Comparison of ENCODE assay signal across 8 mouse cellular contexts in the genomic region with DNA sequence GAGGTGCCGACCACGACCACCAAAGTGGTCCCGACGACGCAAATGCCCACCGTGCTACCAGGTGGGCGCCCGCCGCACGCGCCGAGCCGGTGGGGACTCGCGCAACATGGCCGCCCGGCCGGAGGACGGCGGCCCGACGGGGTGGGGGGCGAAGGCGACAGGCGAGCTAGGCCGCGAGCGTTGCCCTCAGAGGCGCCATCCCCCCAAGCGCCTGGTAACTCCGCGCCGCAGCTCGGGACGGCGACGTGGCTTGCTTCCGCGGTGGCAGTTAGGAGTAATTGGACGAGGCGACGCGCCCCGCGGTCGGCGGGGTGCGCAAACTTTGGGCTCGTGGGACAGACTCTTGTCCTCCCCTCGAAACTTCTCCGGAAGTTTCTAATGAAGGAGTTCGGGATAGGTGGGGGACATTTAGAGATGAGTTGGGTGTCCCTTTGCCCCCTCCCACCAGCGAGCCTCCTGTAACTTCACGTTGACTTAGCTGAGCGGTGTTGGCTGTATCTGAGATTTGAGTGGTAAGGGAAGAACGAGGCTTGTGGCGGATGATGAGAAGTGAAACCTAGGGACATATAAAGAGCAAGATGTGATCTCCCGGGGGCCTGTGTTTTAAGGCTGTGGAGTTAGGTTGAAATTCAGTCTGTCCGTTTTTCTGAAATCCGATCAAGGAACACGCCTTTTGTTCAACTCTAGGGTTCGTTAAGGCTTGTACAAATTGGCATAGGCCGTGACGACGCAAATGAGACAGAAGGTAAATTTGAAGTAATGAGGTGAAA. TPM values are rescaled to one million over a fixed set of nuclear protein-coding genes. Genes with fewer than 3 reads are reported as not detected.
DNase-seq lines count a peak whose midpoint lies in the region; ATAC-seq lines count a peak whose summit lies in the region.

No protein-coding gene starts in this region.

- DNase-seq in 3T3-L1 (ENCODE audit: low read depth, low spot score): peak; percentile 62
- DNase-seq in Muller cell, postnatal 12 days (ENCODE audit: inconsistent ontology term): peak; percentile 73
- DNase-seq in embryonic facial prominence, embryonic 10.5 days (ENCODE audit: low spot score): no peak
- peak; percentile 87 for DNase-seq in heart, embryonic 10.5 days (ENCODE audit: low spot score)
- peak; percentile 78 for DNase-seq in naive thymus-derived CD4-positive, alpha-beta T cell, adult 2 months (ENCODE audit: low read depth)
- peak; percentile 73 to 76 for DNase-seq in thymus, postnatal 36 days

- H3K4me3 ChIP-seq in embryonic facial prominence, embryonic 10.5 days: peak overlapping the region; percentile 89
- peak overlapping the region; percentile 92 for H3K4me3 ChIP-seq in heart, embryonic 10.5 days
- peak overlapping the region; percentile 88 for H3K4me3 ChIP-seq in kidney, embryonic 16.5 days (ENCODE audit: low read length)
- H3K4me3 ChIP-seq in liver, embryonic 12.5 days: peak overlapping the region; percentile 96

- H3K27me3 ChIP-seq in embryonic facial prominence, embryonic 10.5 days (replicated peaks; ENCODE audit: low read depth, poor library complexity, severe bottlenecking): no peaks in the 10 kb centered on the region
- H3K27me3 ChIP-seq in heart, embryonic 10.5 days (ENCODE audit: insufficient read depth, poor library complexity, severe bottlenecking): no peaks in the 10 kb centered on the region
- H3K27me3 ChIP-seq in kidney, embryonic 16.5 days (ENCODE audit: insufficient read depth, low read length): no peaks in the 10 kb centered on the region
- H3K27me3 ChIP-seq in liver, embryonic 12.5 days (replicated peaks): no peaks in the 10 kb centered on the region

- H3K4me1 ChIP-seq in embryonic facial prominence, embryonic 10.5 days: peaks cover 31% of the 10 kb centered on the region
- H3K4me1 ChIP-seq in heart, embryonic 10.5 days: peaks cover 8% of the 10 kb centered on the region
- H3K4me1 ChIP-seq in kidney, embryonic 16.5 days (ENCODE audit: insufficient read depth, low read length): peaks cover 25% of the 10 kb centered on the region
- H3K4me1 ChIP-seq in liver, embryonic 12.5 days: peaks cover 41% of the 10 kb centered on the region

- H3K9ac ChIP-seq in kidney, embryonic 16.5 days (replicated peaks; ENCODE audit: low read length): peak overlapping the region; percentile 98
- peak overlapping the region; percentile 94 for H3K9ac ChIP-seq in liver, embryonic 12.5 days

- ATAC-seq in kidney, embryonic 16.5 days (ENCODE audit: low FRiP score, low TSS enrichment): peak; percentile 0; the same call in 1 of the 2 replicates
- peak; percentile 48 for ATAC-seq in liver, embryonic 12.5 days

- peak overlapping the region; percentile 70 for H3K4me2 ChIP-seq in kidney, embryonic 16.5 days (replicated peaks; ENCODE audit: low read depth, low read length)
- peak overlapping the region; percentile 81 for H3K4me2 ChIP-seq in liver, embryonic 12.5 days

- WGBS in embryonic facial prominence, embryonic 10.5 days: under 1% methylated on average over 65 of the region's 65 CpGs
- WGBS in heart, embryonic 10.5 days: under 1% methylated on average over 65 of the region's 65 CpGs
- under 1% methylated on average over 65 of the region's 65 CpGs for WGBS in kidney, embryonic 16.5 days
- under 1% methylated on average over 65 of the region's 65 CpGs for WGBS in liver, embryonic 12.5 days (ENCODE audit: insufficient replicate concordance)

- peak overlapping the region; percentile 100 for H3K27ac ChIP-seq in embryonic facial prominence, embryonic 10.5 days (replicated peaks)
- peak overlapping the region; percentile 100 for H3K27ac ChIP-seq in heart, embryonic 10.5 days
- H3K27ac ChIP-seq in kidney, embryonic 16.5 days (ENCODE audit: low read length): peak overlapping the region; percentile 98
- H3K27ac ChIP-seq in liver, embryonic 12.5 days: peak overlapping the region; percentile 95

- peaks cover 27% of the 10 kb centered on the region for H3K36me3 ChIP-seq in embryonic facial prominence, embryonic 10.5 days (replicated peaks)
- peaks cover 14% of the 10 kb centered on the region for H3K36me3 ChIP-seq in heart, embryonic 10.5 days
- H3K36me3 ChIP-seq in kidney, embryonic 16.5 days (ENCODE audit: insufficient read depth, low read length): peaks cover 5% of the 10 kb centered on the region; the same call in 1 of the 2 replicates
- peaks cover 19% of the 10 kb centered on the region for H3K36me3 ChIP-seq in liver, embryonic 12.5 days

- H3K9me3 ChIP-seq in embryonic facial prominence, embryonic 10.5 days: no peaks in the 10 kb centered on the region
- no peaks in the 10 kb centered on the region for H3K9me3 ChIP-seq in heart, embryonic 10.5 days
- H3K9me3 ChIP-seq in kidney, embryonic 16.5 days (ENCODE audit: low read length): no peaks in the 10 kb centered on the region
- no peaks in the 10 kb centered on the region for H3K9me3 ChIP-seq in liver, embryonic 12.5 days (replicated peaks)

RNA-seq across cellular contexts. Expression of a gene that starts 0.6 kb away (rescaled TPM):
- 138 and 143 TPM in 2 replicates for polyA plus RNA-seq in embryonic facial prominence, embryonic 10.5 days (2016; fragmentation: Nextera tagmentation; extraction: Ambion mirVana)
- 156 and 169 TPM in 2 replicates for polyA plus RNA-seq in heart, embryonic 10.5 days (2016; fragmentation: Nextera tagmentation; extraction: Ambion mirVana)
- 191 and 208 TPM in 2 replicates for polyA plus RNA-seq in kidney, embryonic 16.5 days (2015; fragmentation: Nextera tagmentation; extraction: Ambion mirVana)
- 83.6 TPM in 2 replicates for polyA plus RNA-seq in liver, embryonic 12.5 days (2016; fragmentation: Nextera tagmentation; extraction: Ambion mirVana)

RNA-seq across cellular contexts. Expression of a gene that starts 29.6 kb away (rescaled TPM):
- polyA plus RNA-seq in embryonic facial prominence, embryonic 10.5 days (2016; fragmentation: Nextera tagmentation; extraction: Ambion mirVana): 0.80 and 0.93 TPM in 2 replicates
- 0.95 and 1.3 TPM in 2 replicates for polyA plus RNA-seq in heart, embryonic 10.5 days (2016; fragmentation: Nextera tagmentation; extraction: Ambion mirVana)
- 2.6 and 3.7 TPM in 2 replicates for polyA plus RNA-seq in kidney, embryonic 16.5 days (2015; fragmentation: Nextera tagmentation; extraction: Ambion mirVana)
- polyA plus RNA-seq in liver, embryonic 12.5 days (2016; fragmentation: Nextera tagmentation; extraction: Ambion mirVana): 0.12 TPM in 1 of 2 replicates, not detected in the other

RNA-seq across cellular contexts. Expression of a gene that starts 29.7 kb away (rescaled TPM):
- 61.2 and 65.7 TPM in 2 replicates for polyA plus RNA-seq in embryonic facial prominence, embryonic 10.5 days (2016; fragmentation: Nextera tagmentation; extraction: Ambion mirVana)
- polyA plus RNA-seq in heart, embryonic 10.5 days (2016; fragmentation: Nextera tagmentation; extraction: Ambion mirVana): 51.8 and 52.7 TPM in 2 replicates
- 84.1 and 91.2 TPM in 2 replicates for polyA plus RNA-seq in kidney, embryonic 16.5 days (2015; fragmentation: Nextera tagmentation; extraction: Ambion mirVana)
- polyA plus RNA-seq in liver, embryonic 12.5 days (2016; fragmentation: Nextera tagmentation; extraction: Ambion mirVana): 12.2 and 13.4 TPM in 2 replicates

RNA-seq across cellular contexts. Expression of a gene that starts 43.7 kb away (rescaled TPM):
- 44.5 and 48.0 TPM in 2 replicates for polyA plus RNA-seq in embryonic facial prominence, embryonic 10.5 days (2016; fragmentation: Nextera tagmentation; extraction: Ambion mirVana)
- polyA plus RNA-seq in heart, embryonic 10.5 days (2016; fragmentation: Nextera tagmentation; extraction: Ambion mirVana): 46.5 and 48.8 TPM in 2 replicates
- polyA plus RNA-seq in kidney, embryonic 16.5 days (2015; fragmentation: Nextera tagmentation; extraction: Ambion mirVana): 34.6 TPM in 2 replicates
- 10.6 TPM in 2 replicates for polyA plus RNA-seq in liver, embryonic 12.5 days (2016; fragmentation: Nextera tagmentation; extraction: Ambion mirVana)
